Mouse (Mus musculus) midbrain, embryonic 10.5 days (tissue): ENCODE measurements at regions not wholly inside any gene's neighbourhood (a gene's known extent, or its start where the extent isn't known, plus 50 kb on each side); places are given as distances from the start of the nearest gene placed in this dataset.

Source experiments
- DNase-seq: peaks from one replicate; pipeline ENCODE4 v3.0.0-alpha.2; 2017; ENCODE audit warnings: low spot score
- H3K27ac ChIP-seq: fragments of 300-500 bp; sonication (generic); replicated peaks from 2 replicates; pipeline ENCODE4 v1.5.1; 2016; ENCODE audit warnings: mild to moderate bottlenecking
- H3K27me3 ChIP-seq: fragments of 300-500 bp; sonication (generic); 2 replicates; pipeline ENCODE4 v1.6.1; 2016; ENCODE audit warnings: low read depth, mild to moderate bottlenecking; ENCODE audit not compliant: poor library complexity, severe bottlenecking
- H3K36me3 ChIP-seq: fragments of 300-500 bp; sonication (generic); 2 replicates; pipeline ENCODE4 v1.6.1; 2016; ENCODE audit warnings: mild to moderate bottlenecking, moderate library complexity
- H3K4me1 ChIP-seq: fragments of 300-500 bp; sonication (generic); 2 replicates; pipeline ENCODE4 v1.6.1; 2016
- H3K4me3 ChIP-seq: fragments of 300-500 bp; sonication (generic); 2 replicates; pipeline ENCODE4 v1.5.1; 2016; ENCODE audit warnings: mild to moderate bottlenecking, moderate library complexity
- H3K9me3 ChIP-seq: fragments of 300-500 bp; sonication (generic); replicated peaks from 2 replicates; pipeline ENCODE4 v1.6.1; 2016; ENCODE audit warnings: mild to moderate bottlenecking
- WGBS: fragments of 180-500 bp; shearing (Covaris S2); methylation state at CpG from one replicate; pipeline ENCODE4 v1.1.7; 2016; 5-methylcytosine and 5-hydroxymethylcytosine counted together

DNA sequence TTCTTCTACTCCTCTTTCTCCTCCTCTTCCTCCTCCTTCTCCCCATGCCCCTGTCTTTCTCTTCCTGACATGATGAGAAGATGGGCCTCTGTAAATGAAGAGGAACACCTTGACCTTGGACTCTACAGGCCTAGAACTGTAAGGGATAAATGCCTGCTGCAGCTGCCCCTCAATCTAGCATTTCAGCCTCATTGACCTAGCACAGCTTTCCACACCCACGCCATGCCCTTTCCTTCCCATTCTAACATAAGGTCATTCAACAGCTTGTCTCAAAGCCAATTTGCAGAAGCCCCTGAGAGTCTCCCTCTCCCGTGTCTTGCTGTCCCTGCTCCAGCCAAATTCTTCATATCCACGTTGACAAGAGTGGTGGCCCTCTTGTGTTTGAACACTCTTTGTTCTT, 63.8 kb upstream of the Dscam start:
- DNase-seq = no peak
- H3K27ac ChIP-seq = no peak overlapping the region
- H3K27me3 ChIP-seq = no peaks in the 10 kb centered on the region
- no peak overlapping the region for H3K4me3 ChIP-seq
- no peaks in the 10 kb centered on the region for H3K36me3 ChIP-seq
- WGBS = 63% methylated on average over 3 of the region's 3 CpGs
- H3K4me1 ChIP-seq = peaks cover 4% of the 10 kb centered on the region; the same call in 1 of the 2 replicates
- H3K9me3 ChIP-seq = no peaks in the 10 kb centered on the region

DNA sequence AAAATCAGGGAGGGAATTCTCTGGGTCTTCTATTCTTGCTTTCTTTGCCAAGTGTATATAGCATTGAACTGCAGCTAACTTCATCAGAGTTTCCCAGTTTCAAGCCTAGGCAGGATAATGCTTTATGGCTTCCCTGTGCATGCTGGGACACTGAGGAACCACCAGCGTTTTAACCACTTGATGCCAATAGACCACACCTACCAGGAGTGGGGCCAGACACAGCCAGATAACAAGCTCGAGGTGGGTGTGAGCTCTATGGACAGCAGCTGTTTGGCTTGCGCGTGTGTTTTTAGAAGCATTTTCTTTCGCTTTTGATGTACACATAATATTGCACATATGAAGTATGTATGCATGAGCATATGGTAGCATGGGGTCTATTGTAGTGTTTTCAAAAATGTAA, 69.1 kb upstream of the Dscam start:
- H3K9me3 ChIP-seq = no peaks in the 10 kb centered on the region
- H3K27ac ChIP-seq = no peak overlapping the region
- H3K4me3 ChIP-seq = no peak overlapping the region
- no peaks in the 10 kb centered on the region for H3K4me1 ChIP-seq
- no peaks in the 10 kb centered on the region for H3K27me3 ChIP-seq
- no peaks in the 10 kb centered on the region for H3K36me3 ChIP-seq
- DNase-seq = no peak
- WGBS = 85% methylated on average over 5 of the region's 5 CpGs

- WGBS = 85% methylated on average over 7 of the region's 7 CpGs
These were observed 69.5 kb upstream of the Dscam start for GRCm38 (mm10) chr16:97240085-97240484.

DNA sequence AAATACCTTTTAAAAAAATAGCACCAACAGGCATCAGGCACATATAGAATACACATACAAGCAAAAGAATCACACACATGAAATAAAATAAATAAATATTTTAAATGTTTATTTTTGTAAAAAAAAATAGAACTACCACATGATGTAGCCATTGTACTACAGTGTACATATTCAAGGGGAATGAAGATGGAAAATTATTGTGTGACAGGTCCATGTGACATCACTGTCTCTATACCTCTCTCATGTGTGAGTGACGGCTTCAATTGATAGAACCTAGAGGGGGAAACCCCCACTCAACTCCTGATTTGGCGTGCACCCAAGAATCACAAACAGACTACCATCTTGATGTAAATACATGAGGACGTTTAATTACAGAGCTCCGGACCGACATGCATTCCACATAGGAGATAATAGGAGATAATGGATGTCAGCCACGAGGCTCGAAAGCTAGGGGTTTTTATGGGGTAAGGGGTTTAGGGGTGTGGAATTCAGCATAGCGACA, 70.4 kb upstream of the Dscam start:
- no peak for DNase-seq
- Histone ChIP-seq H3K27ac (no peak overlapping the region), H3K4me3 (no peak overlapping the region), H3K27me3 (no peaks in the 10 kb centered on the region), H3K36me3 (no peaks in the 10 kb centered on the region), H3K4me1 (no peaks in the 10 kb centered on the region), H3K9me3 (no peaks in the 10 kb centered on the region)
- 90% methylated on average over 8 of the region's 8 CpGs for WGBS

More at GRCm38 (mm10) chr16:97240085-97240484, 69.5 kb upstream of the Dscam start:
- no peaks in the 10 kb centered on the region for H3K9me3 ChIP-seq
- H3K4me3 ChIP-seq = no peak overlapping the region
- no peak overlapping the region for H3K27ac ChIP-seq
- H3K36me3 ChIP-seq = no peaks in the 10 kb centered on the region
- no peaks in the 10 kb centered on the region for H3K27me3 ChIP-seq
- no peak for DNase-seq
- no peaks in the 10 kb centered on the region for H3K4me1 ChIP-seq

DNA sequence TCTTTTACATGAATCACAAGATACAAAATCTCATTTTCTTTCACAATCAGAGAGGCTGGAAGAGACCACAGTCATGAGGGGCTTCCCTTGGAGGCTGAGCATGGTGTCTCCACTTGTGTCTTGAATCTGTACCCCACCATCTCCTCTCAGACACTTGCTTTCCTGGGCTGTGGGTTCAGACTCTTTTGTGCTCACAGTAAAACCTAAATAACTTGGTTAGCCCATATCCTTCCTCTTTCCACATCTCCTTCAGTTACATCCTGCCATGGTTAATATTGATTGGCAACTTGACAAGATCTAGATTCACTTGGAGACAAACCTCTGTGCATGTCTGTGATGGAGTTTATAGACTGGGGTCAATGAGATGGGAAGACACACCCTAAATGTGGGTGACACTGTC, 71.1 kb upstream of the Dscam start:
- Histone ChIP-seq H3K27me3 (no peaks in the 10 kb centered on the region), H3K9me3 (no peaks in the 10 kb centered on the region), H3K27ac (no peak overlapping the region), H3K4me3 (no peak overlapping the region), H3K36me3 (no peaks in the 10 kb centered on the region), H3K4me1 (no peaks in the 10 kb centered on the region)
- DNase-seq = no peak

DNA sequence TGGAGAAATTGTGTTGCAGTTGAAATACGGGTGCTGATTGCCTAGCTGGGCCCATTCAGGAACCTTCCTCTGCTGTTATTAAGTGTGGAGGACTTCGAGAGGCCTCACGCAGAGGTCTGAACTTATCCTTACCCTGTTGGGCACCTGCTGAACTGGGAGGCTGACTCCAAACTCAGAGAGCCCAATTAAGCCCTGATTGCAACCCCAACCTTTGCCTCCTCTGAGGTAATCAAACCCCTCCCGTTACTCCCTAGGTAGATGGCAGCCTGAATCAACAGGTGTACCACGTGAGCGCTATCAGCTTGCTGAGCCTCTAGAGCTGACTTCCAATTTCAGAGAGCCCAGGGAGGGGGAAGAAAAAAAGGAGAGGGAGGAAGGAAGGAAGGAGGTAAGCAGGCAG, 79.9 kb upstream of the Dscam start:
- DNase-seq = no peak
- Histone ChIP-seq H3K4me1 (no peaks in the 10 kb centered on the region), H3K27me3 (no peaks in the 10 kb centered on the region), H3K27ac (no peak overlapping the region), H3K9me3 (no peaks in the 10 kb centered on the region), H3K36me3 (no peaks in the 10 kb centered on the region), H3K4me3 (no peak overlapping the region)
- 77% methylated on average over 6 of the region's 6 CpGs for WGBS

- no peaks in the 10 kb centered on the region for H3K9me3 ChIP-seq
- H3K4me3 ChIP-seq = no peak overlapping the region
- 86% methylated on average over 1 of the region's 1 CpGs for WGBS
- no peak for DNase-seq
- H3K36me3 ChIP-seq = no peaks in the 10 kb centered on the region
- no peak overlapping the region for H3K27ac ChIP-seq
- no peaks in the 10 kb centered on the region for H3K4me1 ChIP-seq
- no peaks in the 10 kb centered on the region for H3K27me3 ChIP-seq
These were observed 82.0 kb upstream of the Dscam start for GRCm38 (mm10) chr16:97252551-97252950.

DNA sequence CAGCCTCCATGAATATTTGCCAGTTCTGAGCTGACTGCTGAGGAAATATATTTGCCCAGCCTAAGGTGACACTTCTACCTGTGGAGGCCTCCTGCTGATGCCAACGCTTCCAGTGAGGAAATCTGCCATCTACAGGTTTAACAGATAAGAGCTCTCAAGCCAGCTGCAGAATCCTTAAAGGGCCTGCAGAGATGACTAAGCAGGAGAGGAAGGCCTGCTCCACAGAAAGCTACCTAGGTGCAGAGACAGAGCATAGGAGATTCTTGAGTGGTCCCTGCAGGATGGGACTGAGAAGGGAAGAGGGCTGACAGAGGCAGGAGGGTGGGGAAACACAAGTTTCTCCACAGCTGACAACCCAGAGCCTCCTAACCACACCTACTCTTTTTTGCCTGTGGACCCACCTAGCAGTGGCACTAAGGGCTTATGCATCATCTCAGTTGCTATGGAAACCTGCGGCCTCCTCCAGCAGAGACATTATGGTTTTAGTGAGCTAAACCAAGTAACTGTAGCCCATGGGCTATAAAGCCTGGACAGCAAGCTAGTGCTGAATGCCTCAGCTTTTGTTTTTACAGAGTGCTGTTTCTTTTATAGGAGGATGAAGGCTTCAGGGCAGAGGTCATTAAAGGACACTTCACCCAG, 82.6 kb upstream of the Dscam start:
- no peak for DNase-seq
- no peak overlapping the region for H3K27ac ChIP-seq
- WGBS = 49% methylated on average over 2 of the region's 2 CpGs
- no peaks in the 10 kb centered on the region for H3K36me3 ChIP-seq
- H3K27me3 ChIP-seq = no peaks in the 10 kb centered on the region
- H3K4me3 ChIP-seq = no peak overlapping the region
- H3K4me1 ChIP-seq = no peaks in the 10 kb centered on the region
- no peaks in the 10 kb centered on the region for H3K9me3 ChIP-seq

DNA sequence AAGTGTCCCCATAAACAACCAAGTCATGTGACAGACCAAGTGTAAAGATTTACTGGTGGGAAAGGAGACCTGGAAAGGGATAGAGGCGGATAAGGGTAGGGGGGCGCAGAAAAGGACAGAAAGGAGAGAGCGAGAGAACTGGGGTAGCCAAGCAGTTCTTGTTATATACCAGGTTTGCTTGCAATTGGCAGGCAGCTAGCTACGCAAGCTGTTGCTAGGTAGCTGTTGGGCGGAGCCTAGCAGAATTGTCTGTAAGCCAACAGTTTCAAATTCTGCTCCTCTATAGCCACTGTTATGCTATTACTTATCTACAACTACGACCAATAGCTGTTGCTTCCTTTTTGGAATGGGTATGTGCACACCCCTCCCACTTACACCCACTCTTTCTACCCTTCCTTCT, 88.3 kb upstream of the Dscam start:
- Histone ChIP-seq H3K9me3 (no peaks in the 10 kb centered on the region), H3K27me3 (no peaks in the 10 kb centered on the region), H3K4me3 (no peak overlapping the region), H3K36me3 (no peaks in the 10 kb centered on the region), H3K27ac (no peak overlapping the region), H3K4me1 (peaks cover 8% of the 10 kb centered on the region)
- DNase-seq = no peak
- WGBS = 86% methylated on average over 6 of the region's 6 CpGs

- H3K27ac ChIP-seq = peak overlapping the region; percentile 68; the same call in 1 of the 2 replicates
These were observed 92.9 kb upstream of the Dscam start for GRCm38 (mm10) chr16:97263451-97263850.

DNA sequence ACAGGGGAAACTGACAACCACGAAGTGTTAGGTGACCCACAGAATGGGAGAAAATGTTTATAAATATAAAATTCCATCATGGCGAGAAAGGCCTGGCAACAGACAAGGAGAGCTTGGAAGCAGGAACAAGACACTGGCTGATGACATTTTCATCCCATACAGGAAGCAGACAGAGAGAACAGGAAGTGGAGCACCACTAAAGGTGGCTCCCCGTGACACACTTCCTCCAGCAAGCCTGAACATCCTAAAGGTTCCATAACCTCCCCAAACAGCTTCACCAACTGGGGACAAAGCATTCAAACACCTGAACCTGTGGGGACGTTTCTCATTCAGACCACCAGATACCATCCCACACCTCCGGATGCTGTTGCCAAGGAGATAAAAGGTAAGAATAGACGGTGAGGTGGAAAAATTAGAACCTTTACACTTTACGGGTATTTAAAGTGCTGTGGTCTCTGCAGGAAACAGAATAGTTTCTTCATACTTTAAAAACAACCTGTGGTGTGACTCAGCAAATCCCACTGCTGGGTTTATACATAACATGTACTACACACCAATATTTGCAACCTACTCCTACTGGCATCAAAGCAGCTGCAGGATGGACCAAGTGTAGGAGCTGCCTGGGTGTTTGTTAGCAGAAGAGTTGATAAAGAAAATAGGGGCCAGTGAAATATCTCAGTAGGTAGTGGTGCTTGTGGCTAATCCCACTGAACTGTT, 86.0 kb upstream of the Bace2 start:
- DNase-seq = no peak
- Histone ChIP-seq H3K27me3 (no peaks in the 10 kb centered on the region), H3K27ac (no peak overlapping the region), H3K4me1 (peaks cover 5% of the 10 kb centered on the region; the same call in 1 of the 2 replicates), H3K36me3 (no peaks in the 10 kb centered on the region), H3K4me3 (no peak overlapping the region), H3K9me3 (no peaks in the 10 kb centered on the region)
- 95% methylated on average over 7 of the region's 7 CpGs for WGBS

More at GRCm38 (mm10) chr16:97263451-97263850, 92.9 kb upstream of the Dscam start:
- H3K27me3 ChIP-seq = no peaks in the 10 kb centered on the region
- 10% methylated on average over 6 of the region's 6 CpGs for WGBS
- peak; percentile 14 for DNase-seq
- peaks cover 17% of the 10 kb centered on the region for H3K4me1 ChIP-seq
- H3K36me3 ChIP-seq = no peaks in the 10 kb centered on the region
- H3K9me3 ChIP-seq = no peaks in the 10 kb centered on the region
- H3K4me3 ChIP-seq = no peak overlapping the region

GRCm38 (mm10) chr16:97271264-97271663, 85.3 kb upstream of the Bace2 start:
- no peak for DNase-seq
- Histone ChIP-seq H3K9me3 (no peaks in the 10 kb centered on the region), H3K4me3 (no peak overlapping the region), H3K36me3 (no peaks in the 10 kb centered on the region), H3K27me3 (no peaks in the 10 kb centered on the region), H3K27ac (no peak overlapping the region), H3K4me1 (peaks cover 5% of the 10 kb centered on the region; the same call in 1 of the 2 replicates)
- WGBS = 94% methylated on average over 8 of the region's 8 CpGs

GRCm38 (mm10) chr16:97272035-97272631, 84.4 kb upstream of the Bace2 start:
- Histone ChIP-seq H3K27me3 (no peaks in the 10 kb centered on the region), H3K4me1 (peaks cover 5% of the 10 kb centered on the region; the same call in 1 of the 2 replicates), H3K36me3 (no peaks in the 10 kb centered on the region), H3K9me3 (no peaks in the 10 kb centered on the region), H3K27ac (peak overlapping the region; percentile 59; the same call in 1 of the 2 replicates), H3K4me3 (peak overlapping the region; percentile 40)
- 19% methylated on average over 12 of the region's 12 CpGs for WGBS
- DNase-seq = peak; percentile 83
